Mouse (Mus musculus): ENCODE results near the gene Sptbn1.

Sptbn1 gene

GRCm38 (mm10) chr11:30210100-30210811 is 57.7 kb downstream of the Sptbn1 start:
- DNase-seq (ENCODE audit: low spot score), result no peak

GRCm38 (mm10) chr11:30209495-30209894 is 58.5 kb downstream of the Sptbn1 start:
- DNase-seq (ENCODE audit: low spot score), result no peak

GRCm38 (mm10) chr11:30204398-30204797 is 63.6 kb downstream of the Sptbn1 start:
- no peak for DNase-seq (ENCODE audit: low spot score)

- DNase-seq (ENCODE audit: low spot score), result no peak
Observed at GRCm38 (mm10) chr11:30200391-30200790, 67.6 kb downstream of the Sptbn1 start.

GRCm38 (mm10) chr11:30198091-30198675 is 69.8 kb downstream of the Sptbn1 start:
- peak; percentile 67 for DNase-seq (ENCODE audit: low spot score)

GRCm38 (mm10) chr11:30197564-30198090 is 70.3 kb downstream of the Sptbn1 start:
- DNase-seq (ENCODE audit: low spot score), result peak; percentile 8

- no peak for DNase-seq (ENCODE audit: low spot score)
Observed at GRCm38 (mm10) chr11:30196368-30197070, 71.5 kb downstream of the Sptbn1 start.

- no peak for DNase-seq (ENCODE audit: low spot score)
Observed at GRCm38 (mm10) chr11:30195756-30196155, 72.2 kb downstream of the Sptbn1 start.

- DNase-seq (ENCODE audit: low spot score), result no peak
Observed at GRCm38 (mm10) chr11:30194800-30195199, 73.2 kb downstream of the Sptbn1 start.

GRCm38 (mm10) chr11:30190959-30191358 is 77.0 kb downstream of the Sptbn1 start:
- no peak for DNase-seq (ENCODE audit: low spot score)

- DNase-seq (ENCODE audit: low spot score), result no peak
Observed at GRCm38 (mm10) chr11:30190119-30190518, 77.9 kb downstream of the Sptbn1 start.

- DNase-seq (ENCODE audit: low spot score), result peak; percentile 34
Observed at GRCm38 (mm10) chr11:30186902-30187470, 81.0 kb downstream of the Sptbn1 start.

GRCm38 (mm10) chr11:30184527-30184926 is 83.4 kb downstream of the Sptbn1 start:
- DNase-seq (ENCODE audit: low spot score), result no peak

GRCm38 (mm10) chr11:30182716-30183411 is 85.1 kb downstream of the Sptbn1 start:
- no peak for DNase-seq (ENCODE audit: low spot score)

GRCm38 (mm10) chr11:30178193-30178592 is 89.8 kb downstream of the Sptbn1 start:
- no peak for DNase-seq (ENCODE audit: low spot score)

- DNase-seq (ENCODE audit: low spot score), result no peak
Observed at GRCm38 (mm10) chr11:30177145-30177840, 90.7 kb downstream of the Sptbn1 start.

- no peak for DNase-seq (ENCODE audit: low spot score)
Observed at GRCm38 (mm10) chr11:30176111-30176510, 91.9 kb downstream of the Sptbn1 start.

GRCm38 (mm10) chr11:30175623-30176022 is 92.4 kb downstream of the Sptbn1 start:
- no peak for DNase-seq (ENCODE audit: low spot score)

GRCm38 (mm10) chr11:30171586-30172178 is 96.3 kb downstream of the Sptbn1 start:
- no peak for DNase-seq (ENCODE audit: low spot score)

GRCm38 (mm10) chr11:30171184-30171583 is 96.8 kb downstream of the Sptbn1 start:
- DNase-seq (ENCODE audit: low spot score), result no peak

GRCm38 (mm10) chr11:30166551-30166922 is 101.4 kb downstream of the Sptbn1 start:
- DNase-seq (ENCODE audit: low spot score), result no peak

All from spleen, adult 12 weeks (tissue).